Mouse (Mus musculus) myocyte (in vitro differentiated cells): Measurements from ENCODE around the gene Grik1.

Source experiments
- CEBPB ChIP-seq: IDR thresholded peaks from 2 replicates; pipeline ENCODE4 v1.6.1; 2011; ENCODE audit warnings: mild to moderate bottlenecking, moderate library complexity; ENCODE audit not compliant: poor library complexity, insufficient read depth, severe bottlenecking
- E2F4 ChIP-seq: IDR thresholded peaks from one replicate; pipeline ENCODE4 v1.6.1; 2011; ENCODE audit warnings: mild to moderate bottlenecking, control low read depth, moderate library complexity; ENCODE audit not compliant: insufficient read depth
- MAX ChIP-seq: IDR thresholded peaks from one replicate; pipeline ENCODE4 v1.6.1; 2011; ENCODE audit warnings: low read depth, mild to moderate bottlenecking, control low read depth
- MYOD1 ChIP-seq, 3 experiments: IDR thresholded peaks; one replicate each; pipeline ENCODE4 v1.6.1; 2011; ENCODE audit warnings: control low read depth in 2 of 3, low read depth in 2 of 3, mild to moderate bottlenecking in 2 of 3, moderate library complexity in 1 of 3; ENCODE audit not compliant: insufficient read length in 2 of 3, control insufficient read depth in 1 of 3
- POLR2A ChIP-seq: IDR thresholded peaks from one replicate; pipeline ENCODE4 v1.6.1; 2011; ENCODE audit warnings: low read depth, mild to moderate bottlenecking, control low read depth, moderate library complexity; ENCODE audit not compliant: insufficient read length
- POLR2AphosphoS2 ChIP-seq: IDR thresholded peaks from one replicate; pipeline ENCODE4 v1.6.1; 2011; ENCODE audit warnings: low read depth, control low read depth; ENCODE audit not compliant: insufficient read length
- SRF ChIP-seq: IDR thresholded peaks from one replicate; pipeline ENCODE4 v1.6.1; 2011; ENCODE audit warnings: low read depth; ENCODE audit not compliant: control insufficient read depth, insufficient read length
- TCF12 ChIP-seq: IDR thresholded peaks from one replicate; pipeline ENCODE4 v1.6.1; 2011; ENCODE audit warnings: mild to moderate bottlenecking, control low read depth; ENCODE audit not compliant: poor library complexity, insufficient read depth, severe bottlenecking

- TF ChIP-seq MYOD1 (IDR thresholded peaks at IDR 0.05; ENCODE audit: control insufficient read depth in 1 of 3, insufficient read length in 2 of 3, low read depth in 2 of 3) (no peak), POLR2A (no peak), SRF (no peak), MAX (no peak), CEBPB (no peak), E2F4 (no peak), TCF12 (no peak), POLR2AphosphoS2 (no peak)
Observed at GRCm38 (mm10) chr16:88252676-88253075, 37.4 kb downstream of the Grik1 start.
